In genomic region chr1:72992944-72993464, GRCm38 (mm10) we compare ENCODE assay signal across 14 mouse cellular contexts. TPM values are rescaled to one million over a fixed set of nuclear protein-coding genes. Genes with fewer than 3 reads are reported as not detected.
DNase-seq lines count a peak whose midpoint lies in the region; ATAC-seq and TF ChIP-seq lines count a peak whose summit lies in the region.
"Had no signal": no experiment of that assay in that cellular context is flagged by ENCODE, and none has a peak within 500 bp of the region (broad histone marks: within the 10 kb centered on the region; RNA-seq: fewer than 3 reads in every experiment).

No protein-coding gene starts in this region.

- no peak for TF ChIP-seq CTCF in left cerebral cortex, adult 2 months (IDR thresholded peaks at IDR 0.05)

- no peak for ATAC-seq in granulocyte monocyte progenitor cell, adult 5-6 weeks (replicated peaks; ENCODE audit: poor library complexity, severe bottlenecking)
- ATAC-seq: activated CD4-positive, CD25-positive, alpha-beta regulatory T cell, adult 4 months had no signal

- intact Hi-C loops in gastrocnemius, postnatal 14 days (cut with DNase I; ENCODE audit: low total_unique reads) = no loop called here
- intact Hi-C loops in left cerebral cortex, postnatal 4 days (cut with DNase I) = no loop called here
- intact Hi-C loops in left cerebral cortex, adult 2 months (cut with DNase I) = no loop called here

- H3K4me3 ChIP-seq in left cerebral cortex, adult 2 months = no peak overlapping the region
- H3K4me3 ChIP-seq: forebrain, embryonic 12.5 days had no signal

- no peak overlapping the region for H3K27ac ChIP-seq in left cerebral cortex, adult 2 months
- H3K27ac ChIP-seq: forebrain, embryonic 12.5 days had no signal

- peak; percentile 19 for DNase-seq in gastrocnemius, postnatal 14 days
- DNase-seq in gastrocnemius, postnatal 4 days (ENCODE audit: low spot score in 2 of 2) = no peak
- DNase-seq in left cerebral cortex, postnatal 4 days = peak; percentile 38
- DNase-seq in left cerebral cortex, adult 2 months (ENCODE audit: extremely low spot score in 1 of 2, low spot score in 2 of 2) = no peak
- peak; percentile 90 for DNase-seq in cerebellum, adult 9-10 months
- peak; percentile 6 to 9 for DNase-seq in right cerebral cortex, postnatal 36 days (ENCODE audit: low spot score in 2 of 2)
- DNase-seq in kidney, postnatal 4 days = no peak
- DNase-seq: thymus, adult 2 months had no signal

RNA-seq across cellular contexts. Expression of gene Tnp1, which starts 22.7 kb away (rescaled TPM):
- total RNA-seq in gastrocnemius, postnatal 14 days (2021) = not detected
- not detected for total RNA-seq in gastrocnemius, postnatal 4 days (2021)
- not detected for total RNA-seq in left cerebral cortex, postnatal 4 days (2021)
- not detected for total RNA-seq in left cerebral cortex, adult 2 months (2021)
- not detected in 2 replicates for total RNA-seq in granulocyte monocyte progenitor cell, adult 5-6 weeks (2014; fragmentation: Nextera tagmentation)
- total RNA-seq in granulocyte monocyte progenitor cell, adult 5-6 weeks (2017) = not detected in 2 replicates
- total RNA-seq: left cerebral cortex, postnatal 14 days; MEL; neutrophil, adult 5-6 weeks had no signal

Comparison
In these comparisons a context has a peak if more than half of its experiments do, and no peak if none do; other contexts are left out.
1. DNase-seq: peak in gastrocnemius, postnatal 14 days (single experiment), left cerebral cortex, postnatal 4 days (single experiment), cerebellum, adult 9-10 months (single experiment) and right cerebral cortex, postnatal 36 days (2 of 2); none in gastrocnemius, postnatal 4 days (0 of 2), left cerebral cortex, adult 2 months (0 of 2) and kidney, postnatal 4 days (0 of 2).